In genomic region chr4:132411322-132412094, GRCm38 (mm10) we compare ENCODE assay signal across 8 mouse cellular contexts. TPM values are rescaled to one million over a fixed set of nuclear protein-coding genes. Genes with fewer than 3 reads are reported as not detected.
DNase-seq lines count a peak whose midpoint lies in the region; ATAC-seq and TF ChIP-seq lines count a peak whose summit lies in the region.

No protein-coding gene starts in this region.

- peak; percentile 63 for TF ChIP-seq CTCF in left cerebral cortex, adult 2 months (IDR thresholded peaks at IDR 0.05)
- peak; percentile 77 for TF ChIP-seq CTCF in intestine, postnatal 0 days (IDR thresholded peaks at IDR 0.05; ENCODE audit: low read depth)

- intact Hi-C loops in left cerebral cortex, adult 2 months (cut with DNase I), result loop anchor here (5.0 kb wide), 2 partner anchors 59 to 119 kb away; partner anchors contain the start of gene Rcc1

- no peaks in the 10 kb centered on the region for H3K9me3 ChIP-seq in embryonic facial prominence, embryonic 11.5 days (replicated peaks; ENCODE audit: control insufficient read depth, low read length)
- no peaks in the 10 kb centered on the region for H3K9me3 ChIP-seq in intestine, postnatal 0 days (ENCODE audit: control insufficient read depth)
- no peaks in the 10 kb centered on the region for H3K9me3 ChIP-seq in midbrain, embryonic 13.5 days

- no peak overlapping the region for H3K4me2 ChIP-seq in embryonic facial prominence, embryonic 11.5 days (ENCODE audit: low read depth, low read length)
- H3K4me2 ChIP-seq in intestine, postnatal 0 days (replicated peaks; ENCODE audit: low read depth), result no peak overlapping the region
- H3K4me2 ChIP-seq in midbrain, embryonic 13.5 days (replicated peaks), result no peak overlapping the region

- peak in 1 of 2 experiments; percentile 21 for DNase-seq in left cerebral cortex, adult 2 months (ENCODE audit: extremely low spot score in 1 of 2, low spot score in 2 of 2)
- DNase-seq in left cerebral cortex, adult 8-10 months (ENCODE audit: low spot score in 2 of 2), result no peak
- DNase-seq in Muller cell, postnatal 12 days (ENCODE audit: inconsistent ontology term), result peak; percentile 20
- DNase-seq in embryonic facial prominence, embryonic 11.5 days (ENCODE audit: low spot score), result peak; percentile 52
- no peak for DNase-seq in urinary bladder, adult 18-20 months (ENCODE audit: low spot score in 2 of 2)

- no peak overlapping the region for H3K9ac ChIP-seq in embryonic facial prominence, embryonic 11.5 days (replicated peaks; ENCODE audit: low read length)
- no peak overlapping the region for H3K9ac ChIP-seq in intestine, postnatal 0 days (ENCODE audit: low read depth, low read length)
- H3K9ac ChIP-seq in midbrain, embryonic 13.5 days (replicated peaks), result no peak overlapping the region

- H3K36me3 ChIP-seq in embryonic facial prominence, embryonic 11.5 days (replicated peaks; ENCODE audit: control insufficient read depth, insufficient read depth, low read depth, low read length), result no peaks in the 10 kb centered on the region
- no peaks in the 10 kb centered on the region for H3K36me3 ChIP-seq in intestine, postnatal 0 days (ENCODE audit: control insufficient read depth, insufficient read depth)
- peaks cover 4% of the 10 kb centered on the region for H3K36me3 ChIP-seq in midbrain, embryonic 13.5 days

- WGBS in embryonic facial prominence, embryonic 11.5 days, result 62% methylated on average over 8 of the region's 8 CpGs
- WGBS in intestine, postnatal 0 days, result 53% methylated on average over 8 of the region's 8 CpGs
- 62% methylated on average over 8 of the region's 8 CpGs for WGBS in midbrain, embryonic 13.5 days

- H3K4me3 ChIP-seq in left cerebral cortex, adult 2 months, result no peak overlapping the region
- H3K4me3 ChIP-seq in embryonic facial prominence, embryonic 11.5 days (ENCODE audit: low read depth, low read length), result no peak overlapping the region
- no peak overlapping the region for H3K4me3 ChIP-seq in intestine, postnatal 0 days (ENCODE audit: low read depth, low read length)
- no peak overlapping the region for H3K4me3 ChIP-seq in midbrain, embryonic 13.5 days (replicated peaks)

- ATAC-seq in embryonic facial prominence, embryonic 11.5 days (replicated peaks; ENCODE audit: insufficient number of reproducible peaks, low FRiP score, low TSS enrichment, low read depth), result no peak
- ATAC-seq in intestine, postnatal 0 days, result no peak
- ATAC-seq in monocyte, adult 5-6 weeks (replicated peaks; ENCODE audit: insufficient number of reproducible peaks, low FRiP score, low TSS enrichment, poor library complexity, severe bottlenecking), result peak; percentile 59; the same call in 1 of the 2 replicates
- no peak for ATAC-seq in midbrain, embryonic 13.5 days

- no peak overlapping the region for H3K27ac ChIP-seq in left cerebral cortex, adult 2 months
- H3K27ac ChIP-seq in embryonic facial prominence, embryonic 11.5 days (replicated peaks; ENCODE audit: low read depth, low read length), result no peak overlapping the region
- no peak overlapping the region for H3K27ac ChIP-seq in intestine, postnatal 0 days (ENCODE audit: low read depth, low read length)
- no peak overlapping the region for H3K27ac ChIP-seq in midbrain, embryonic 13.5 days

- H3K4me1 ChIP-seq in embryonic facial prominence, embryonic 11.5 days (ENCODE audit: control insufficient read depth, insufficient read depth, low read length), result no peaks in the 10 kb centered on the region
- no peaks in the 10 kb centered on the region for H3K4me1 ChIP-seq in intestine, postnatal 0 days (replicated peaks; ENCODE audit: control insufficient read depth, insufficient read depth, low read length)
- no peaks in the 10 kb centered on the region; the same call in 1 of the 2 replicates for H3K4me1 ChIP-seq in midbrain, embryonic 13.5 days (replicated peaks)

- H3K27me3 ChIP-seq in embryonic facial prominence, embryonic 11.5 days (ENCODE audit: control insufficient read depth, insufficient read depth, low read length), result no peaks in the 10 kb centered on the region
- H3K27me3 ChIP-seq in intestine, postnatal 0 days (replicated peaks; ENCODE audit: control insufficient read depth, insufficient read depth, low read length), result no peaks in the 10 kb centered on the region
- H3K27me3 ChIP-seq in midbrain, embryonic 13.5 days, result no peaks in the 10 kb centered on the region

RNA-seq across cellular contexts. Expression of gene Phactr4, which starts 10.8 kb away (rescaled TPM):
- 1 to 10 TPM; 9.1 to 9.8 TPM for total RNA-seq in left cerebral cortex, adult 2 months (2021)
- 10 to 100 TPM in 2 of 4 experiments, 1 to 10 TPM in 2; 8.9 to 14.6 (median 11.9) TPM for total RNA-seq in left cerebral cortex, adult 8-10 months (2022)
- polyA plus RNA-seq in embryonic facial prominence, embryonic 11.5 days (2014; fragmentation: Nextera tagmentation; extraction: Ambion mirVana), result 23.1 and 26.6 TPM in 2 replicates
- polyA plus RNA-seq in intestine, postnatal 0 days (2015; fragmentation: Nextera tagmentation; extraction: Ambion mirVana), result 16.7 and 17.5 TPM in 2 replicates
- total RNA-seq in monocyte, adult 5-6 weeks (2017), result 3.2 to 22.5 TPM (median 9.0 TPM) in 3 replicates
- 13.0 and 14.3 TPM in 2 replicates for polyA plus RNA-seq in midbrain, embryonic 13.5 days (2015; fragmentation: Nextera tagmentation; extraction: Ambion mirVana)

RNA-seq across cellular contexts. Expression of gene Med18, which starts 52.2 kb away (rescaled TPM):
- total RNA-seq in left cerebral cortex, adult 2 months (2021), result 10 to 100 TPM in 1 of 2 experiments, 1 to 10 TPM in 1; 8.8 to 10.1 TPM
- 10 to 100 TPM in 2 of 4 experiments, 1 to 10 TPM in 2; 9.2 to 12.0 (median 9.8) TPM for total RNA-seq in left cerebral cortex, adult 8-10 months (2022)
- 22.7 and 25.2 TPM in 2 replicates for polyA plus RNA-seq in embryonic facial prominence, embryonic 11.5 days (2014; fragmentation: Nextera tagmentation; extraction: Ambion mirVana)
- 8.8 and 9.5 TPM in 2 replicates for polyA plus RNA-seq in intestine, postnatal 0 days (2015; fragmentation: Nextera tagmentation; extraction: Ambion mirVana)
- total RNA-seq in monocyte, adult 5-6 weeks (2017), result 1.3 to 9.4 TPM (median 8.8 TPM) in 3 replicates
- polyA plus RNA-seq in midbrain, embryonic 13.5 days (2015; fragmentation: Nextera tagmentation; extraction: Ambion mirVana), result 17.8 and 20.9 TPM in 2 replicates

RNA-seq across cellular contexts. Expression of gene Rcc1, which starts 58.1 kb away (rescaled TPM):
- total RNA-seq in left cerebral cortex, adult 2 months (2021), result 10 to 100 TPM; 13.0 to 14.3 TPM
- total RNA-seq in left cerebral cortex, adult 8-10 months (2022), result 10 to 100 TPM; 12.0 to 15.5 (median 14.2) TPM
- polyA plus RNA-seq in embryonic facial prominence, embryonic 11.5 days (2014; fragmentation: Nextera tagmentation; extraction: Ambion mirVana), result 60.6 and 61.5 TPM in 2 replicates
- polyA plus RNA-seq in intestine, postnatal 0 days (2015; fragmentation: Nextera tagmentation; extraction: Ambion mirVana), result 47.4 and 48.7 TPM in 2 replicates
- total RNA-seq in monocyte, adult 5-6 weeks (2017), result 2.9 to 7.7 TPM (median 6.1 TPM) in 3 replicates
- polyA plus RNA-seq in midbrain, embryonic 13.5 days (2015; fragmentation: Nextera tagmentation; extraction: Ambion mirVana), result 54.1 and 54.6 TPM in 2 replicates

Comparison
In these comparisons a context has a peak if more than half of its experiments do, and no peak if none do; other contexts are left out.
1. DNase-seq: peak in Muller cell, postnatal 12 days (single experiment) and embryonic facial prominence, embryonic 11.5 days (single experiment); none in left cerebral cortex, adult 8-10 months (0 of 2) and urinary bladder, adult 18-20 months (0 of 2).